Mouse (Mus musculus): ENCODE results near the gene Tmem220. TPM values are rescaled to one million over a fixed set of nuclear protein-coding genes. Genes with fewer than 3 reads are reported as not detected.

Gene Tmem220
- polyA plus RNA-seq, 1 experiment from 2014 or later: 2.0 TPM

DNA sequence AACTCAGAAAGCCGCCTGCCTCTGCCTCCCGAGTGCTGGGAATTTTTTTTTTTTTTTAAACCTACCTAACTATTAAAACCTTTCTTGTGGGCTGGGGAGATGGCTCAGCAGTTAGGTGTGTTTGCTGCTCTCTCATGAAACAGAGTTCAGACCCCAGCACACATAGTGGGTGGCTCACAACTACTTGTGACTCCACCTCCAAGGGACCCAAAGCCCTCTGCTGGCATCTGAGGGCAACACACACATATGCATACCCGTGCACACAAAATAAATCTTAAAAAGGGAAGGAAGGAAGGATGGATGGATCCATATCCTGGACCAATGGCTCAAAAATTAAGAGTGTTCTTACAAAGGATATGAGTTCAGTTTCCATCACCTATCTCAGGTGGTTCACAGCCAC is 24.3 kb downstream of the Tmem220 start:
- Histone ChIP-seq H3K9me3 (replicated peaks) (no peaks in the 10 kb centered on the region), H3K4me3 (no peak overlapping the region), H3K4me1 (peaks cover 12% of the 10 kb centered on the region), H3K27ac (no peak overlapping the region), H3K27me3 (ENCODE audit: low read depth, poor library complexity, severe bottlenecking) (no peaks in the 10 kb centered on the region), H3K36me3 (peaks cover 39% of the 10 kb centered on the region)
- no peak for DNase-seq (ENCODE audit: low spot score)
- WGBS: 88% methylated on average over 3 of the region's 3 CpGs

DNA sequence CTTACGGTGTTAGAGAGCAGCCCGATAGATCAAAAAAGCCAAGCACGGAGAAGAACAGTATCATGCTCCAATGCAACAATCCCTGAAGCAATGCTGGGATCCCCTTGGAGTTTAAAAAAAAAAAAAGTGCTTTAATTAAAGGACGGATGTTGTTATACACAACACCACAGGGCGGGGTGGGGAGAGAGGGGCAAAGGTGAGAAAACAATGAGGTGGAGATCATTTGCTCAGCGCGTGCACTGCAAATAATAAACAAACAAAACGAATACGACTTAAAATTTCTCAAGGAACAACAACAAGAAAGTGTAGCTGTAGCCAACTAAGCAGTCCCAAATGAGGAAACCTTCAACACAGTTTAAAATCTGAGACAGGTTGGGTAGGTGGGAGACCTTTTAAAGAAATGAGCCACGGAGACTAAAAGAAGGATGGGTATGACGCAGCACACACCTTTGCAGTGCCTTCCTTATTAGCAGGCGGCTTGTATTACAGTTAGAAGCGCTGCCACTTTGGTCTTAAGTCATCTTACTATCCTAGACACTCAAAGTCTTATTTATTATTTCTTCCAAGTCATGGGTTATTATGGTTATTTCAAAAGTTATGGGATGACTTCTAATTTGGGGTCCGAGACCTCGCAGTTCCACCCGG is 26.8 kb downstream of the Tmem220 start:
- Histone ChIP-seq H3K4me1 (peaks cover 12% of the 10 kb centered on the region), H3K27me3 (ENCODE audit: low read depth, poor library complexity, severe bottlenecking) (no peaks in the 10 kb centered on the region), H3K36me3 (peaks cover 45% of the 10 kb centered on the region), H3K27ac (peak overlapping the region; percentile 88), H3K9me3 (replicated peaks) (no peaks in the 10 kb centered on the region), H3K4me3 (peak overlapping the region; percentile 98)
- DNase-seq (ENCODE audit: low spot score): no peak
- WGBS: 11% methylated on average over 16 of the region's 16 CpGs

DNA sequence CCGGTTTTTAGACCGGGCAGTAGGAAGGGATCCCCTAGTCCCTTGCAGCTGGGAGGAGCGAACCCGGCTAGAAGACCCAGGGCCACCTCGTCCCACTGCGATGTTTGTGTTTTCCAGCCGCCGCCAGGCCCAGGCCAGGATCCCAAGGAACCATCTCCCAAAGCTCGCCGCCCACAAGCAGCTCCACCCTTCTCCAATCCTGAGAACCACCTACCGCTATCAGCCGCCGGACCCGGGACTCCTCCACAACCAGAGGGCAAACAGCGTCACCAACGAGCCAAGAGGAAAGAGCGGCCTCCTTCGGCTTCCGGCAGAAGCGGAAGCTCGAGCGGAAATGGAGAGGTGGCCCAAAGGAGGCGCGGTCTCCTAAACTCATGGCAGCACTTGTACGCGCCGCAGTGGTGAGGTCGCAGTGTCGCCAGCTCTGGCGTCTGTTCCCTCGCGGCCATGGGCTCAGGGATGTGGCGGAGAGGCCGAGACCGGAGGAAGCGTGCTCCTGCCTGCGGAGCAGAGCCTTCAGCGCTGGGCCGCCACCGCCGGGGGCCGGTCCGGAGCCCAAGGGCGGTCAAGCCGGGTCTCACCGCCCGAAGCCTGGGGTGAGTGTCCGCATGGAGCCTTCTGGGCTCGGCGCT is 27.5 kb downstream of the Tmem220 start, which contains the start of the genes Adprm and Sco1:
TSS of gene Adprm (minus strand) at position 274 of the 632 bp plus-strand sequence.
TSS of gene Sco1 (plus strand) at position 350 of the 632 bp plus-strand sequence.
- no peaks in the 10 kb centered on the region for H3K9me3 ChIP-seq (replicated peaks)
- peak within 1 kb of the TSS; percentile 98 for H3K4me3 ChIP-seq
- under 1% methylated on average over 50 of the region's 50 CpGs for WGBS
- DNase-seq (ENCODE audit: low spot score): peak; percentile 87
- peaks cover 12% of the 10 kb centered on the region for H3K4me1 ChIP-seq
- H3K36me3 ChIP-seq: peaks cover 52% of the 10 kb centered on the region
- no peaks in the 10 kb centered on the region for H3K27me3 ChIP-seq (ENCODE audit: low read depth, poor library complexity, severe bottlenecking)
- peak within 1 kb of the TSS; percentile 88 for H3K27ac ChIP-seq

DNA sequence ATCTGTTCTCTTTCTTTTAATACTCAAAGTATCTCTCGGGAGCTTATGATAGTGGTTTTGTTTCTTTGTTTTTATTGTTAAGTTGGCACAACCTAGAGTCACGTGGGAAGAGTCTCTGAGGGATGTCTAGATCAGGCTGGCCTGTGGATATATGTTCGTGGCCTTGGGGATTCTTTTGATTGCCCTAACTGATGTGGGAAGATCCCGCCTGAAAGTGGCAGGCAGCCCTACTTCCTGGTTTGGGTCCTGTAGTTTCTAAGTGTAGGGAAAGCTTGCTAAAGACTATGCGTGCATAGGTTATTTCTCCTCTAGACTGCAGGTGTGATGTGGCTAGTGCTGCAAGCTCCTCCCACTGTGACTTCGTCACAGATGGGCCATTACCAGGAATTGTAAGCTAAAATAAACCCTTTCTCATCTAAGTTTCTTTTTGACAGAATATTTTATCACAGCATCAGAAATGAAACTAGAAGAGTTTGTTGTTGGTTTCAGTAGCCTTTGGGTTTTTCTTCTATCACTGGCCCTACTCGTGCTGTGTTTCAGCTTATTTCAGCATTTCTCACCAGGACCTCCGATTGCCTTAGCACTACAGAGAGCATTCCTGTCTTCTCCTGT is 29.9 kb downstream of the Tmem220 start:
- Histone ChIP-seq H3K27me3 (ENCODE audit: low read depth, poor library complexity, severe bottlenecking) (no peaks in the 10 kb centered on the region), H3K4me1 (peaks cover 12% of the 10 kb centered on the region), H3K36me3 (peaks cover 63% of the 10 kb centered on the region), H3K27ac (no peak overlapping the region), H3K4me3 (no peak overlapping the region), H3K9me3 (replicated peaks) (no peaks in the 10 kb centered on the region)
- no peak for DNase-seq (ENCODE audit: low spot score)
- WGBS: 90% methylated on average over 8 of the region's 8 CpGs

DNA sequence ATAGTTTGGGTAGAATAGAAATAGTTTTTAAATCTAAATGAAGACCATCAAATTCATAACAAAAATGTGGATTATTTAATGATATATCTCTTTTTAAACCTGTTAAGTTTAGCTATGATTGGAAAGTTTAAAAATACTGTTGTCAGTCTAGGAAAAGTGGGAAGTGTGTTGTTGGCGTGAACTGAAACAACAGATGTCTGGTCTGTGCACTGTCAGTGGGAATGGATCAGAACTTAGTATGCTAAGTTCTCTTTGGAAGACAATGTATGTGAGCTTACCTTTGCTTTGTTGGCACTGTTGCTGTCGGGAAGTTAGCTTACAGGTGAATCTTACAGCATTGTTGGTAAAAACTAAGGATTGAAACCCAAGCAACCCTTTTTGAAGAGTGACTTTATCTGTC is 36.4 kb downstream of the Tmem220 start:
- no peaks in the 10 kb centered on the region for H3K4me1 ChIP-seq
- no peaks in the 10 kb centered on the region for H3K9me3 ChIP-seq (replicated peaks)
- H3K27me3 ChIP-seq (ENCODE audit: low read depth, poor library complexity, severe bottlenecking): no peaks in the 10 kb centered on the region
- 97% methylated on average over 2 of the region's 2 CpGs for WGBS
- H3K36me3 ChIP-seq: peaks cover 98% of the 10 kb centered on the region
- no peak for DNase-seq (ENCODE audit: low spot score)
- H3K27ac ChIP-seq: no peak overlapping the region
- H3K4me3 ChIP-seq: no peak overlapping the region

DNA sequence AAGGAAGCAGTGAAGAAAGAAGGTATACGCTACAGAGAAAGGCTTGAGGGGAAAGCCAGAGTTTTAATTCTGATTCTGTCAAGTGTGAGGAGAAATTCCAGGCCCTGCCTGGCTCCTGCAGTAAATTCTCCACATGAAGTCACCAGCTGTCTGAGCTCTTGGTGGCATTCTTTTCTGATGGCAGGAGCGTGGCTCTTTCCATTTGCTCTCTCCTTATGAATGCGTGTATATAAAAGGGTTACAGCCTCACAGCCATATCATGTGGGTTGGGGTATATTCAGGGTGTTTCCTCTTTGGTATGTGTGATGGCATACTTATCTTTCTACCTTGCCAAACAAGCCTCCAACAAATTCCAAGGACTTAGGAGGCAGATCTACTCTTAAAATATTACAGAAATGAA is 37.8 kb downstream of the Tmem220 start:
- Histone ChIP-seq H3K36me3 (peaks cover 97% of the 10 kb centered on the region), H3K4me3 (no peak overlapping the region), H3K27me3 (ENCODE audit: low read depth, poor library complexity, severe bottlenecking) (no peaks in the 10 kb centered on the region), H3K27ac (no peak overlapping the region), H3K9me3 (replicated peaks) (no peaks in the 10 kb centered on the region), H3K4me1 (no peaks in the 10 kb centered on the region)
- no peak for DNase-seq (ENCODE audit: low spot score)
- WGBS: 93% methylated on average over 3 of the region's 3 CpGs

DNA sequence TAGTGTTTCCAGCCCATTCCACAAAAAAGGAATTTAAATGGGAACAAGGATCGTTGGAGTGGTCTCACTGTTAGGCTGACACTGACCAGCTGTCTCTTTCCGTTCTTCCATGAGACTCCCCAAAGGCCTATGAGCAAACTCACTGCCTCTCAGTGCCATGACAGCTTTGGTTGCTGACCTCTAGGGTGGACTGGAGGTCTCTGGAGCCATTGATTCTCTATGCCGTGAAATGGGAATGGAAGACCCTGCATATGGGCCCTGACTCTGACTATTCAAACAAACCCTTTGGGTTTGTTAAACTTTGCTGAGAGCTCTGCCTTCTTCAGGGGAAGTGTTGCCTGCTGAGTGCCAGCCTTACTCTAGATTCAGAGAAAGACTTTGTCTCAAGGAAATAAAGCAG is 42.8 kb downstream of the Tmem220 start:
- Histone ChIP-seq H3K4me3 (no peak overlapping the region), H3K27me3 (ENCODE audit: low read depth, poor library complexity, severe bottlenecking) (no peaks in the 10 kb centered on the region), H3K27ac (no peak overlapping the region), H3K9me3 (replicated peaks) (no peaks in the 10 kb centered on the region), H3K4me1 (no peaks in the 10 kb centered on the region), H3K36me3 (peaks cover 51% of the 10 kb centered on the region)
- 93% methylated on average over 3 of the region's 3 CpGs for WGBS
- no peak for DNase-seq (ENCODE audit: low spot score)

DNA sequence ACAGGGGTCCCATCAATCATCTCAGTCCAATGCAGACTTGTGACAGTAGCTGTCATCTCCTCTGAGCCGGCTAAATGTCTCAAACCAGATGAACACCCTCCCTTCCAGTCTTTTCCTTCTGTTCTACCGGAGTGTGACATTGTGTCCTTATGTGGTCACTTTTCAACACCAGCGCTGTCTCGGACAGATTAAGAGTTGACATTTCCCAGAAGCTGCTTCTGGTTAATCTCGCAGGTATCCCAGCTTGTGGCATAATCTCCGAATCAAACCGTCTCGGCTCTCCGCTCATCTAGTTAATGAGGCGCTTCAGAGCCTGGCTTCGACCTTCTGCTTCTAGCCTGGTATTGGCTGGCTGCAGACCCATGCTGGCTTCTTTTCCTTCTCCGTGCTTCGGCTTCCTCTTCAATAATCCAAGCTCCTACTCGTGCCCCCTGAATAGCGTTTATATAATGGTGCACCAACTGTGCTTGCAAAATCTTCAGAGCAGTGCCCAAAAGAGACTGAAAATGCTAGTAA is 47.7 kb downstream of the Tmem220 start:
- DNase-seq (ENCODE audit: low spot score): no peak
- Histone ChIP-seq H3K27me3 (ENCODE audit: low read depth, poor library complexity, severe bottlenecking) (no peaks in the 10 kb centered on the region), H3K9me3 (replicated peaks) (no peaks in the 10 kb centered on the region), H3K4me1 (0 out of 2 replicates have a peak, but pooled peaks cover 4% of the 10 kb centered on the region), H3K36me3 (peaks cover 3% of the 10 kb centered on the region), H3K27ac (no peak overlapping the region), H3K4me3 (no peak overlapping the region)
- WGBS: 83% methylated on average over 15 of the region's 15 CpGs

DNA sequence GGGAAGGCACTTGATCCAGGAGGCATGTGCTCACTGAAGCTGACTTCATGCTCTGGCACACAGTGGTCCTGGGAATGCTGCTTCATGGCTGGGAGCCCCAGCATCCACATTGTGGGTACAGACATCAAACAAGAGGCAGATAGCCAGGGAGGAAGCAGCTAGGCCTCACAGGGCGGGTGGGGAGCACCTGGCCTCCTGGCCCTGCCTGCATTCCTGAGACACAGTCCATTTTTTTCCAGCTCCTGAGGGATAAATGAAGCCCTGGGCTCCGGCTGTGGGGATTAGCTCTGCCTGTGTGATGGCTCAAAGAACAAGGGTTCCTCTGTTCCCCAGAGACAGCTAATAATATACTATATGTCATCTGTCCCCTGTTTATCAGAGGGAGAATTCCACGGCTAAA is 50.1 kb downstream of the Tmem220 start:
- 0 out of 2 replicates have a peak, but pooled peaks cover 4% of the 10 kb centered on the region for H3K4me1 ChIP-seq
- no peaks in the 10 kb centered on the region for H3K36me3 ChIP-seq
- no peak for DNase-seq (ENCODE audit: low spot score)
- WGBS: 55% methylated on average over 3 of the region's 3 CpGs
- no peak overlapping the region for H3K4me3 ChIP-seq
- no peak overlapping the region for H3K27ac ChIP-seq
- H3K27me3 ChIP-seq (ENCODE audit: low read depth, poor library complexity, severe bottlenecking): no peaks in the 10 kb centered on the region
- no peaks in the 10 kb centered on the region for H3K9me3 ChIP-seq (replicated peaks)

DNA sequence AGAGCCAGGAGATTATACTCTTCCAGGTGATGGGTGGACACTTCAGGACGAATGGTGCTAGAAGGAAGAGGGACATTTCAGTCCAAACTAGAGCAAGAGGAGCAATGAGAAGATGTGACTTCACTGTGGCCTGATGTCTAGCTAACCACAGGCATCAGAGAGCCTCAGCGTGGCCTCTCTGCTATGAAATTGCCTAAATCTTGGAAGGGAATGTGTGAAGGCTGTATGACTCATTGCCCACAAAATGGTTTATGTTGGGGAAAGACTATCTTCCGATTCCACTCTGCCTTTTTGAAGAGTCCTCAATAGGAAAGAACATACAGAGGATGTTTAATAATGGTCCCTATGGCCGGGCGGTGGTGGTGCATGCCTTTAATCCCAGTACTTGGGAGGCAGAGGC is 51.8 kb downstream of the Tmem220 start:
- H3K36me3 ChIP-seq: no peaks in the 10 kb centered on the region
- no peak overlapping the region for H3K4me3 ChIP-seq
- no peak for DNase-seq (ENCODE audit: low spot score)
- H3K27me3 ChIP-seq (ENCODE audit: low read depth, poor library complexity, severe bottlenecking): no peaks in the 10 kb centered on the region
- no peaks in the 10 kb centered on the region for H3K9me3 ChIP-seq (replicated peaks)
- WGBS: 90% methylated on average over 5 of the region's 5 CpGs
- H3K4me1 ChIP-seq: peaks cover 16% of the 10 kb centered on the region
- H3K27ac ChIP-seq: no peak overlapping the region

DNA sequence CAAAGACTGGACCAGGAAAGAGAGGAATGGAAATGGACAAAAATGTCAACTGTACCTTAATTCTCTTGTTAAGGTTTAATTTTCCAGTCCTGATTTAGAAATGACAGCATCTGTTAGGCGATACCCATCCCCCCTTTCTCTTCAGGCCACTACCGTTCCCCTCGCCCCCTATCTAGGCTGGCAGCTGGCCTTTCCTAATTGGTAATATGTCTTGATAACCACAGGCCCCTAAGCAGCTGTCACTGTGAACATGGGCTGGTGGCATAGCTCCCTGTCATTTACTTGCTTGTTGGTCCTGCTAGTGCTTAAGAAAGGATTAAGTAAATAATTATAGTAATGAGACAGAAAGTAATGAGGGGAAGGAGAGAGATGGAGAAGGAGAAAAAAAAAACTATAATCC is 52.5 kb downstream of the Tmem220 start:
- Histone ChIP-seq H3K27me3 (ENCODE audit: low read depth, poor library complexity, severe bottlenecking) (0 out of 2 replicates have a peak, but pooled peaks cover 3% of the 10 kb centered on the region), H3K4me1 (peaks cover 16% of the 10 kb centered on the region), H3K9me3 (replicated peaks) (no peaks in the 10 kb centered on the region), H3K27ac (no peak overlapping the region), H3K36me3 (no peaks in the 10 kb centered on the region), H3K4me3 (no peak overlapping the region)
- no peak for DNase-seq (ENCODE audit: low spot score)
- WGBS: 61% methylated on average over 3 of the region's 3 CpGs

DNA sequence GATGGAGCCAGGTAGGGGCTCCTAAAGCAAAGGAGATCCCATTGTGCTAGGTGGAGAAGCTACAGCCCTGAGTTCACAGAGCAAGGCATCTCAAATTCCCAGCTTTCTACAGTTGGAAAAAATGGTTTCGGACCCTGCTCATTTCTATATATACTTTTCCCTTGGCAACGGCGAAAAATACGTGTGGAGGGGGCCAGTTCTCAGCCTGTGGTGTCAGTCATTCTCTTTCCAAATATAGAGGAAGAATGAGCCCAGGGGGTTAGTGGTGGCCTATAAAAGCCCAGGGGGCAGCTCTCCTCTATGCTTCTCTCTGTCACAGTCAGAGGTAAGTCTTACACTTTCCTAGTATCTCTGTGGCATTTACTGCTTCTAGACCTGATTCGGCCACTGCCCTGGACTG is 53.0 kb downstream of the Tmem220 start, which contains the start of gene Myh3:
TSS of gene Myh3 (plus strand) at position 301 of the 400 bp plus-strand sequence.
- no peak for DNase-seq (ENCODE audit: low spot score)
- no peak within 1 kb of the TSS for H3K4me3 ChIP-seq
- peaks cover 16% of the 10 kb centered on the region for H3K4me1 ChIP-seq
- 93% methylated on average over 5 of the region's 5 CpGs for WGBS
- no peaks in the 10 kb centered on the region for H3K9me3 ChIP-seq (replicated peaks)
- H3K36me3 ChIP-seq: no peaks in the 10 kb centered on the region
- no peak within 1 kb of the TSS for H3K27ac ChIP-seq
- H3K27me3 ChIP-seq (ENCODE audit: low read depth, poor library complexity, severe bottlenecking): peaks cover 9% of the 10 kb centered on the region

DNA sequence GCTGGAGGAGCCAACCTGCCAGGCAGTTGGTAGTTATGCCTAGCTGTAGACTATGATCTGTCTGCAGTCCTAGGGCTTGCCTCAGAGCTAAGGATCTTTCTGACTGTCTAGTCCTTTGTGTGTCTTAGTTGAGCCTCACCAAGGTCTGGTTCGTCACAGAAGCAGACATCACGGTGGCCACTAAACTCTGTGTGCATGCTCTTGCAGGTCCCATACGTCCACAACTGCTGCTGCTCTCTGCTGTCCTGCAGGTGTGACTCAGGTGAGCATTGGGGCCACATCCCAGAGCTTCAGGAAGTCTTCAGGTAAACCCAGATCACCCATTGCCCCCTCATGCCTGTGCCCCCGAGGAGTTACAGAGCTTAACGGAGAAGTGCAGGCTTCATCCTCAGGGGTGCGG is 53.9 kb downstream of the Tmem220 start:
- peaks cover 18% of the 10 kb centered on the region for H3K27me3 ChIP-seq (ENCODE audit: low read depth, poor library complexity, severe bottlenecking)
- no peak for DNase-seq (ENCODE audit: low spot score)
- no peaks in the 10 kb centered on the region for H3K9me3 ChIP-seq (replicated peaks)
- no peak overlapping the region for H3K27ac ChIP-seq
- no peaks in the 10 kb centered on the region for H3K36me3 ChIP-seq
- H3K4me1 ChIP-seq: peaks cover 16% of the 10 kb centered on the region
- no peak overlapping the region for H3K4me3 ChIP-seq
- 91% methylated on average over 6 of the region's 6 CpGs for WGBS

Measured in limb, embryonic 10.5 days (tissue).